Mouse (Mus musculus): Measurements from ENCODE around the gene Zfp672. TPM values are rescaled to one million over a fixed set of nuclear protein-coding genes. Genes with fewer than 3 reads are reported as not detected.
"Not testable (repeated sequence)": the region's sequence is repeated elsewhere in the genome, so short reads cannot be mapped to it uniquely, and the experiment has no call there.

Zfp672 gene
- polyA plus RNA-seq, 2 experiments: 22.2 to 48.6 TPM

DNA sequence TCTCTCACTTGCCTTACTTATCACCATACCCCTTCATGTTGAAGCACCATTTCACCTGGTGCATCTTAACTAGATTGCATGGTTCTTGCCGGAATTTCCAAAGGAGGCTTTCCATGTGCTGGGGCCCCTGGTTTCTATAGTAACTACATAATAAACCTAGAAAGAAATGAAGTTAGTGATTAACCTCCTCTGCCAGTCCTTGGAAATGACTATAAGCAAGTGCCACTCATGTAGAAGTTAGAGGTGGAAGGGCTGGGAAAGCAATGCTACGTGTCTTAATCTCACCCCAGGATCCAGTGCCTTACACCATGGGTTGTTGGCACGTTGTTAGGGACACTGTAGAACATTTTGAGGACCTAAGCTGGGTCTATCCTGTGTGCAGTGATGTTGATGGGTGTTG lies 34.3 kb upstream of the Zfp672 start:
- H3K9ac ChIP-seq (replicated peaks): no peak overlapping the region
- TF ChIP-seq EP300 (IDR thresholded peaks at IDR 0.05; ENCODE audit: low read depth) (no peak), CTCF (IDR thresholded peaks at IDR 0.05; ENCODE audit: low read depth) (no peak)
- no peaks in the 10 kb centered on the region for H3K9me3 ChIP-seq (ENCODE audit: control insufficient read depth, low read length)
- no peak overlapping the region for H3K4me2 ChIP-seq (ENCODE audit: low read depth)
- H3K27me3 ChIP-seq (ENCODE audit: control insufficient read depth, insufficient read depth, low read length): no peaks in the 10 kb centered on the region
- ATAC-seq (ENCODE audit: insufficient read depth) (no peak), DNase-seq (ENCODE audit: low read depth in 3 of 3, low spot score in 3 of 3) (no peak)
- H3K27ac ChIP-seq: no peak overlapping the region
- no peaks in the 10 kb centered on the region for H3K36me3 ChIP-seq (replicated peaks; ENCODE audit: control insufficient read depth, insufficient read depth, low read depth)
- 59% methylated on average over 3 of the region's 3 CpGs for WGBS (ENCODE audit: insufficient replicate concordance)
- no peaks in the 10 kb centered on the region; a peak in 1 of 4 replicates for H3K4me1 ChIP-seq (replicated peaks; ENCODE audit: control insufficient read depth in 2 of 2, insufficient read depth in 2 of 2, low read length in 1 of 2)
- H3K4me3 ChIP-seq (ENCODE audit: insufficient read depth in 1 of 2, low read depth in 2 of 2, low read length in 2 of 2): no peak overlapping the region

DNA sequence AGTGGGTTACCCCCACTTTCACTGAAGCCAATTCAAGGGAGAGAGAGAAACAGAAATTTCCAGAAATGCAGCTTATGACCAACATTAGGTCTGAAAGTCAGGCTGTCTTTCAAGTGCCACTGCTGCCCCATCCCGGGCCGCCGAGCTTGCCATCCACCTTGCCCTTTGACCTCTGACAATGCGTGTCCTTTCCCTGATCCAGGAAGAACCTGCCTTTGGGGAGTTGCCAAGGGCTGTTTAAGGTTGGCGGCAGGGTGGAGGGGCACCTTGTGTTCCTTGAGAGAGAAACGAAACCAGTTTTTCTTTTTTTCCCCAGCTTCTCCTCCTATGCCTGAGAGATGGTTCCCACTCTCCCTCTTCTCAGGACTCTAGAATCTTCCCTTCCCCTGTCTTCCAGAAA lies 32.4 kb upstream of the Zfp672 start:
- not testable (repeated sequence) for DNase-seq (ENCODE audit: low read depth in 3 of 3, low spot score in 3 of 3); H3K4me1 ChIP-seq (replicated peaks; ENCODE audit: control insufficient read depth in 2 of 2, insufficient read depth in 2 of 2, low read length in 1 of 2); ATAC-seq (ENCODE audit: insufficient read depth); H3K36me3 ChIP-seq (replicated peaks; ENCODE audit: control insufficient read depth, insufficient read depth, low read depth); H3K4me3 ChIP-seq (ENCODE audit: insufficient read depth in 1 of 2, low read depth in 2 of 2, low read length in 2 of 2); H3K27me3 ChIP-seq (ENCODE audit: control insufficient read depth, insufficient read depth, low read length); H3K9ac ChIP-seq (replicated peaks); H3K4me2 ChIP-seq (ENCODE audit: low read depth); H3K9me3 ChIP-seq (ENCODE audit: control insufficient read depth, low read length); H3K27ac ChIP-seq
- WGBS (ENCODE audit: insufficient replicate concordance): no CpG with 5 or more reads among the region's 6 CpGs

DNA sequence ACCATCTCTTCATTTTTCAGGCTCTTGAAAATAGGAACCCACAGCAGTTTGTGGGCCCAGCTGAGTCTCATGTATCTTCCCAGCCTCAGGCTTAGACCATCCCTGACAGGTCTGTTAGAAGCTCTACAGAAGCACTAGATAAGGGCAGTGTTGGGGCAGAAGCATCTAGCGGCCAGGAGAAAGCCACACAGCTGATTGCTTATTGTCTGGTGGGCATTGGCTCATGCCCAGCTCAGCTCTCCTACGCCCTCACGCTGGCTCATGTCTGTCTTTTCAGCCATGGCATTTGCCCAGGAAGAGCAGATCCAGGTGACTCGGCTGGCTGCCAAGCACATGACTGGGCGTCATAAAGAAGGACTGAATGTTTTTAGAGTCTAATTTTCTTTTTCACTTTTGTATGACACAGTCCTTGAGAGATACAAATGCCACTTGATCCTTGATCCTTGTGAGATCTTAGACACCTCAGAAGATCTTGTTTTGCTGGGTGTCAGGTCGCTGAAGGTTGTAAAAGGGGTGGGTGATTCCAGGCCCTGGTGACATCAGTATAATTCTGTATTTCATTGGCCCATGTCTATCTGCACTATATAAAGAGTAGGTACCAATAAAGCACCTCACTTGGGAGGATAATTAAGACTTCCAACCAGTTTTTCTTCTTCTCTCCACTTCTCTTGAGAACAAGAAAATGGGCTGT lies 27.9 kb upstream of the Zfp672 start:
- no peak overlapping the region for H3K4me2 ChIP-seq (ENCODE audit: low read depth)
- H3K9me3 ChIP-seq (ENCODE audit: control insufficient read depth, low read length): no peaks in the 10 kb centered on the region
- no peaks in the 10 kb centered on the region for H3K36me3 ChIP-seq (replicated peaks; ENCODE audit: control insufficient read depth, insufficient read depth, low read depth)
- DNase-seq (ENCODE audit: low read depth in 3 of 3, low spot score in 3 of 3) (no peak), ATAC-seq (ENCODE audit: insufficient read depth) (no peak)
- no peak overlapping the region for H3K27ac ChIP-seq
- TF ChIP-seq EP300 (IDR thresholded peaks at IDR 0.05; ENCODE audit: low read depth) (no peak), CTCF (IDR thresholded peaks at IDR 0.05; ENCODE audit: low read depth) (0 out of 2 replicates have a peak, but pooled peaks have one; percentile 12)
- 64% methylated on average over 6 of the region's 6 CpGs for WGBS (ENCODE audit: insufficient replicate concordance)
- H3K4me1 ChIP-seq (replicated peaks; ENCODE audit: control insufficient read depth in 2 of 2, insufficient read depth in 2 of 2, low read length in 1 of 2): peaks cover 31 to 36% of the 10 kb centered on the region in 2 experiments
- H3K27me3 ChIP-seq (ENCODE audit: control insufficient read depth, insufficient read depth, low read length): no peaks in the 10 kb centered on the region
- no peak overlapping the region for H3K4me3 ChIP-seq (ENCODE audit: insufficient read depth in 1 of 2, low read depth in 2 of 2, low read length in 2 of 2)
- no peak overlapping the region for H3K9ac ChIP-seq (replicated peaks)

DNA sequence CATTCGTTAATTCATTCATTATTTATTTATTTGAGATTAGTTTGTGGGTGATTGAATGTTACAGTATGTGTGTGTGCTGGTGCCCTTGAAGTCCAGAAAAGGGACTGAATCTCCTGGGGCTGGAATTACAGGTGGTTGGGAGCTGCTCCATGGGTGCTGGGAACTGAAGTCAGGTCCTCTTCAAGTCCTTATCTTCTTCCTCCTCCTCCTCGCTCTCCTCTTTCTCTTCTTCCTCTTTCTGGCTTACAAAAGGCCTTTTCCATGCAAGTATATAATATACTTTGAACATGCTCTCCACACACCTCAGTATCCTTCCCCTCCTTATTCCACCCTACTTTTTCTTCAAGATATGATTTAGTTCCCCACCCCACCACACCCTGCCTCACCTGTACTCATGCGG lies 26.9 kb upstream of the Zfp672 start:
- H3K36me3 ChIP-seq (replicated peaks; ENCODE audit: control insufficient read depth, insufficient read depth, low read depth): no peaks in the 10 kb centered on the region
- H3K9ac ChIP-seq (replicated peaks): no peak overlapping the region
- H3K4me2 ChIP-seq (ENCODE audit: low read depth): no peak overlapping the region
- ATAC-seq (ENCODE audit: insufficient read depth) (no peak), DNase-seq (ENCODE audit: low read depth in 3 of 3, low spot score in 3 of 3) (no peak)
- WGBS (ENCODE audit: insufficient replicate concordance): 74% methylated on average over 3 of the region's 3 CpGs
- H3K27me3 ChIP-seq (ENCODE audit: control insufficient read depth, insufficient read depth, low read length): no peaks in the 10 kb centered on the region
- no peak for TF ChIP-seq CTCF (IDR thresholded peaks at IDR 0.05; ENCODE audit: low read depth)
- no peak for TF ChIP-seq EP300 (IDR thresholded peaks at IDR 0.05; ENCODE audit: low read depth)
- no peak overlapping the region for H3K4me3 ChIP-seq (ENCODE audit: insufficient read depth in 1 of 2, low read depth in 2 of 2, low read length in 2 of 2)
- peaks cover 40 to 45% of the 10 kb centered on the region in 2 experiments for H3K4me1 ChIP-seq (replicated peaks; ENCODE audit: control insufficient read depth in 2 of 2, insufficient read depth in 2 of 2, low read length in 1 of 2)
- H3K27ac ChIP-seq: no peak overlapping the region
- H3K9me3 ChIP-seq (ENCODE audit: control insufficient read depth, low read length): no peaks in the 10 kb centered on the region

DNA sequence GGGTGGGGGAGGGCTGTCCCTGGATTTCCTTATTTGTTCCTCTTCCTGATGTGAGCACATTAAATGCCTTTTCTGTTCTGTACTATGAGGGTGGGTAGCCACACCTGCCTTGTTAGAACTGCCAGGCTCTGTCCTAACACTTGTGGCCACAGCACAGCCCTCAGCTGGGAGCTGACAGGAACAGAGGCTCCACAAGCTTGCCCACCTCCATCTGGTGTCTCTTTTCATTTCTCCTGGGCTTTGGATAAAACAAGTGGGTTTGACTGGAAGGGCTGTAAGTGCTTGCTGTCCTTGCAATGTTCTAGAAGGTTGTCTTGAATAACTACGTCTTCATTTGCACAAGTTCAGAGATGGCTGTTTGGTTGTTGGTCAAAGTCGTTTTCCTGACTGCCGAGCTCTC lies 24.8 kb upstream of the Zfp672 start:
- no peak for DNase-seq (ENCODE audit: low read depth in 3 of 3, low spot score in 3 of 3)
- Histone ChIP-seq H3K9ac (replicated peaks) (no peak overlapping the region), H3K4me1 (replicated peaks; ENCODE audit: control insufficient read depth in 2 of 2, insufficient read depth in 2 of 2, low read length in 1 of 2) (peaks cover 55 to 63% of the 10 kb centered on the region in 2 experiments), H3K4me3 (ENCODE audit: insufficient read depth in 1 of 2, low read depth in 2 of 2, low read length in 2 of 2) (no peak overlapping the region), H3K9me3 (ENCODE audit: control insufficient read depth, low read length) (no peaks in the 10 kb centered on the region), H3K36me3 (replicated peaks; ENCODE audit: control insufficient read depth, insufficient read depth, low read depth) (no peaks in the 10 kb centered on the region), H3K4me2 (ENCODE audit: low read depth) (no peak overlapping the region), H3K27me3 (ENCODE audit: control insufficient read depth, insufficient read depth, low read length) (no peaks in the 10 kb centered on the region), H3K27ac (peak overlapping the region; percentile 34; the same call in 1 of the 2 replicates)
- WGBS (ENCODE audit: insufficient replicate concordance): 67% methylated on average over 3 of the region's 3 CpGs
- no peak for ATAC-seq (ENCODE audit: insufficient read depth)
- TF ChIP-seq EP300 (IDR thresholded peaks at IDR 0.05; ENCODE audit: low read depth): no peak

Measured in liver, embryonic 14.5 days (tissue).